Comparison of ENCODE assay signal across 8 mouse cellular contexts in the genomic region with DNA sequence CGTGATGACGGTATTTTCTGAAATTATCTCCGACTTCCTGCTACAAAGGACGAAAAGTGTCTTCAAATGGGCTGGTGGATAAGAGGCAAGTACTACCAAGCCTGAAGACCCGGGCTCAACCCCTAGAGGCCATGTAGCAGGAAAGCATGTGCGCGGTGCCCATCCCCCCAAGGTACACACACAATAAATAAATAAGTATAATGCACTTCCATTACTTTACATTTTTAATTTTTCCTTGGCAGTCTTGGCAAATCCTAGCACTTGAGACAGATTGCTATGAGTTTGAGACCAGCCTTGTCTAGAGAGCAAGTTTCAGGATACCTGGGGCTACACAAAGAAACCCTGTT. TPM values are rescaled to one million over a fixed set of nuclear protein-coding genes. Genes with fewer than 3 reads are reported as not detected.
A peak's percentile ranks its signal among the peaks of the same experiment; 100 is the strongest.
DNase-seq lines count a peak whose midpoint lies in the region; ATAC-seq and TF ChIP-seq lines count a peak whose summit lies in the region.

No protein-coding gene starts in this region.

- H3K27me3 ChIP-seq in intestine, embryonic 15.5 days (replicated peaks): no peaks in the 10 kb centered on the region
- no peaks in the 10 kb centered on the region for H3K27me3 ChIP-seq in neural tube, embryonic 13.5 days

- no peak for DNase-seq in left cerebral cortex, adult 2 months (ENCODE audit: extremely low spot score in 1 of 2, low spot score in 2 of 2)
- no peak for DNase-seq in left cerebral cortex, postnatal 4 days
- peak; percentile 42 for DNase-seq in embryo, embryonic 9.5 days (ENCODE audit: extremely low spot score)
- no peak for DNase-seq in adrenal gland, postnatal 10 days
- DNase-seq in adrenal gland, postnatal 25 days: no peak
- no peak for DNase-seq in cerebellum, adult 9-11 months

- H3K27ac ChIP-seq in left cerebral cortex, adult 2 months: no peak overlapping the region
- H3K27ac ChIP-seq in intestine, embryonic 15.5 days: no peak overlapping the region
- no peak overlapping the region for H3K27ac ChIP-seq in neural tube, embryonic 13.5 days (replicated peaks)

- no peak for TF ChIP-seq CTCF in left cerebral cortex, adult 2 months (IDR thresholded peaks at IDR 0.05)

- H3K4me1 ChIP-seq in intestine, embryonic 15.5 days (replicated peaks): 0 out of 2 replicates have a peak, but pooled peaks cover 2% of the 10 kb centered on the region
- peaks cover 21% of the 10 kb centered on the region for H3K4me1 ChIP-seq in neural tube, embryonic 13.5 days (replicated peaks)

- peak overlapping the region; percentile 35 for H3K4me3 ChIP-seq in left cerebral cortex, adult 2 months
- H3K4me3 ChIP-seq in intestine, embryonic 15.5 days (replicated peaks): no peak overlapping the region
- peak overlapping the region; percentile 18 for H3K4me3 ChIP-seq in neural tube, embryonic 13.5 days

- ATAC-seq in intestine, embryonic 15.5 days: no peak; the same call in 1 of the 2 replicates
- no peak for ATAC-seq in neural tube, embryonic 13.5 days (ENCODE audit: low read depth)

- no peaks in the 10 kb centered on the region for H3K9me3 ChIP-seq in intestine, embryonic 15.5 days
- no peaks in the 10 kb centered on the region for H3K9me3 ChIP-seq in neural tube, embryonic 13.5 days

- no peak overlapping the region for H3K9ac ChIP-seq in intestine, embryonic 15.5 days
- H3K9ac ChIP-seq in neural tube, embryonic 13.5 days: no peak overlapping the region

- intact Hi-C loops in left cerebral cortex, adult 2 months (cut with DNase I): no loop called here
- intact Hi-C loops in left cerebral cortex, postnatal 4 days (cut with DNase I): no loop called here

- peak overlapping the region; percentile 52 for H3K4me2 ChIP-seq in intestine, embryonic 15.5 days (replicated peaks)
- peak overlapping the region; percentile 54 for H3K4me2 ChIP-seq in neural tube, embryonic 13.5 days

- H3K36me3 ChIP-seq in intestine, embryonic 15.5 days: no peaks in the 10 kb centered on the region
- no peaks in the 10 kb centered on the region for H3K36me3 ChIP-seq in neural tube, embryonic 13.5 days

- WGBS in intestine, embryonic 15.5 days: 45% methylated on average over 7 of the region's 7 CpGs
- WGBS in neural tube, embryonic 13.5 days: 57% methylated on average over 7 of the region's 7 CpGs

RNA-seq across cellular contexts. Expression of a gene that starts 20.4 kb away (rescaled TPM):
- total RNA-seq in left cerebral cortex, adult 2 months (2021): 1 to 10 TPM; 1.5 to 1.6 TPM
- 1 to 10 TPM; 3.2 to 3.3 TPM for total RNA-seq in left cerebral cortex, postnatal 4 days (2021)
- 46.9 and 56.5 TPM in 2 replicates for polyA plus RNA-seq in intestine, embryonic 15.5 days (2015; fragmentation: Nextera tagmentation; extraction: Ambion mirVana)
- polyA plus RNA-seq in neural tube, embryonic 13.5 days (2015; fragmentation: Nextera tagmentation; extraction: Ambion mirVana): 26.7 and 27.8 TPM in 2 replicates
- total RNA-seq in adrenal gland, postnatal 10 days (2021): 10 to 100 TPM; 35.7 to 51.8 TPM
- 73.0 and 74.7 TPM in 2 replicates for total RNA-seq in adrenal gland, postnatal 25 days (2021)

Comparison
In these comparisons a context has a peak if more than half of its experiments do, and no peak if none do; other contexts are left out.
1. RNA of a gene that starts 20.4 kb away (total RNA-seq): 73.0 to 74.7 TPM in adrenal gland, postnatal 25 days and 35.7 to 51.8 TPM in adrenal gland, postnatal 10 days; 3.2 to 3.3 TPM in left cerebral cortex, postnatal 4 days and 1.5 to 1.6 TPM in left cerebral cortex, adult 2 months; every median in the first group is over 4 times any median in the second.